Mouse (Mus musculus): ENCODE data around the gene Gm16513.
"Not testable (repeated sequence)": the region's sequence is repeated elsewhere in the genome, so short reads cannot be mapped to it uniquely, and the experiment has no call there.

Gm16513 gene

DNA sequence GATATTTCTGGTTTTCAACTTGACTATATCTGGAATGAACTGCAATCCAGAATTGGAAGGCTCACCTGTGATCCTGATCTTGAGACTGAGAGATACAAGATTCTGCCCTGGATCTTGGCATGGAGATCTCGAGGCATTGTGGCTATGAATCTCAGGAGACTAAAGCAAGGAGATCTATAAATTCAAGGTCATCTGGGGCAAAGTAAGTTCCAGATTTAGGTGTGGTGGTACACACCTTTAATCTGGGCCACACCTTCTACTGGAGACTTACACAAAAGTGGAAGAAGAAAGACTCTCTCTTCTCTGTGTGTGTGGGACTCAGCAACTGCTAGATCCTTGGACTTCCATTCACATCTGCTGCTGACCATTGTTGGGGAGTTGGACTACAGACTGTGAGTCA is at the start of gene Gm16513:
Gm16513 (plus strand) TSS at position 301 of the 400 bp plus-strand sequence.
- DNase-seq: not testable (repeated sequence)
